Mouse (Mus musculus) cerebellum, adult 8-10 months (tissue): ENCODE results near the gene Ofcc1.

Experiments used
- DNase-seq: peaks from one replicate; pipeline ENCODE4 v3.0.0; 2022

Gene Ofcc1

GRCm38 (mm10) chr13:40236356-40236755 lies 124.9 kb downstream of the Ofcc1 start:
- no peak for DNase-seq

GRCm38 (mm10) chr13:40208314-40208713 lies 152.9 kb downstream of the Ofcc1 start:
- DNase-seq = no peak

GRCm38 (mm10) chr13:40181786-40182185 lies 179.5 kb downstream of the Ofcc1 start:
- DNase-seq = no peak

GRCm38 (mm10) chr13:40171775-40172174 lies 189.5 kb downstream of the Ofcc1 start:
- DNase-seq = no peak

GRCm38 (mm10) chr13:40167871-40168270 lies 193.4 kb downstream of the Ofcc1 start:
- DNase-seq = no peak

- no peak for DNase-seq
These were observed 205.8 kb downstream of the Ofcc1 start for GRCm38 (mm10) chr13:40155466-40155865.

GRCm38 (mm10) chr13:40139906-40140305 lies 221.3 kb downstream of the Ofcc1 start:
- no peak for DNase-seq

- DNase-seq = no peak
These were observed 225.2 kb downstream of the Ofcc1 start for GRCm38 (mm10) chr13:40136096-40136495.

GRCm38 (mm10) chr13:40135670-40136069 lies 225.6 kb downstream of the Ofcc1 start:
- DNase-seq = no peak

- DNase-seq = no peak
These were observed 237.4 kb downstream of the Ofcc1 start for GRCm38 (mm10) chr13:40123868-40124267.

GRCm38 (mm10) chr13:40112336-40112735 lies 248.9 kb downstream of the Ofcc1 start:
- no peak for DNase-seq

GRCm38 (mm10) chr13:40076236-40076635 lies 285.0 kb downstream of the Ofcc1 start:
- DNase-seq = peak; percentile 36

GRCm38 (mm10) chr13:40074850-40075416 lies 286.3 kb downstream of the Ofcc1 start:
- no peak for DNase-seq

- no peak for DNase-seq
These were observed 291.2 kb downstream of the Ofcc1 start for GRCm38 (mm10) chr13:40070004-40070403.

GRCm38 (mm10) chr13:40061281-40061680 lies 300.0 kb downstream of the Ofcc1 start:
- peak; percentile 71 for DNase-seq

- DNase-seq = no peak
These were observed 323.4 kb downstream of the Ofcc1 start for GRCm38 (mm10) chr13:40037881-40038280.

- DNase-seq = peak; percentile 76
These were observed 324.1 kb downstream of the Ofcc1 start for GRCm38 (mm10) chr13:40036981-40037765.

- no peak for DNase-seq
These were observed 331.8 kb downstream of the Ofcc1 start for GRCm38 (mm10) chr13:40029426-40029825.

GRCm38 (mm10) chr13:40028827-40029226 lies 332.4 kb downstream of the Ofcc1 start:
- no peak for DNase-seq

- DNase-seq = no peak
These were observed 335.4 kb downstream of the Ofcc1 start for GRCm38 (mm10) chr13:40025816-40026215.

- no peak for DNase-seq
These were observed 338.0 kb downstream of the Ofcc1 start for GRCm38 (mm10) chr13:40023201-40023777.

GRCm38 (mm10) chr13:40022609-40023008 lies 338.6 kb downstream of the Ofcc1 start:
- DNase-seq = no peak

- no peak for DNase-seq
These were observed 361.0 kb downstream of the Ofcc1 start for GRCm38 (mm10) chr13:40000236-40000635.

GRCm38 (mm10) chr13:39997901-39998300 lies 363.3 kb downstream of the Ofcc1 start:
- DNase-seq = no peak
